Mouse (Mus musculus) Patski (cell line): ENCODE results near the gene Stx8. TPM values are rescaled to one million over a fixed set of nuclear protein-coding genes. Genes with fewer than 3 reads are reported as not detected.

Experiments
- ATAC-seq: fragments of 100-300 bp; one replicate; pipeline ENCODE4 v1.8.0; 2021
- CTCF ChIA-PET: fragments of 350-600 bp; sonication (Branson Sonifier 250); formaldehyde crosslinking; loops from one replicate; lab custom pipeline; 2022; ENCODE audit warnings: inconsistent platforms; lab: Charles Lee
- POLR2A ChIA-PET: fragments of 350-600 bp; sonication (Branson Sonifier 250); formaldehyde crosslinking; loops from one replicate; lab custom pipeline; 2022; ENCODE audit warnings: antibody characterized with exemption, inconsistent platforms; lab: Charles Lee
- DNase-seq: peaks from one replicate; pipeline ENCODE4 v3.0.0-alpha.2; 2011; ENCODE audit warnings: low read depth, low spot score
- H3K27me3 ChIP-seq: fragments of 371-371 bp; one replicate; pipeline ENCODE4 v1.5.1; 2021
- CTCF ChIP-seq: fragments of 100-300 bp; IDR thresholded peaks from one replicate; pipeline ENCODE4 v1.5.1; 2021
- in situ Hi-C: fragments of 300-500 bp; cut with MboI; formaldehyde crosslinking; loops from 3 replicates; pipeline ENCODE4 v1.11.1; 2018; ENCODE audit warnings: low pct_unique_long_range_greater_than_20kb, mixed read lengths
- polyA plus RNA-seq: library from polyadenylated mRNA; unstranded; gene quantifications from one replicate; pipeline ENCODE4 v1.2.3, GENCODE M21; 2021

The Stx8 gene
- polyA plus RNA-seq, 1 experiment from 2014 or later = 64.8 TPM

GRCm38 (mm10) chr11:68190849-68191248, 224.9 kb downstream of the Stx8 start:
- in situ Hi-C loops = no loop called here
- POLR2A ChIA-PET = interaction anchor here (0.6 kb wide), 1 partner anchor 351 kb away, joined by 3 read pairs; no protein-coding TSS in a partner anchor
- TF ChIP-seq CTCF = no peak
- no peaks in the 10 kb centered on the region for H3K27me3 ChIP-seq
- DNase-seq (no peak), ATAC-seq (no peak)
- CTCF ChIA-PET = interaction anchor here (0.7 to 2.9 kb wide), 3 partner anchors 11 to 22 kb away, joined by 4 to 11 read pairs (median 4); no protein-coding TSS in a partner anchor

- ChIA-PET POLR2A (no interaction called here), CTCF (interaction anchor here (1.1 kb wide), 1 partner anchor 13 kb away, joined by 3 read pairs; no protein-coding TSS in a partner anchor)
- in situ Hi-C loops = no loop called here
- DNase-seq (no peak), ATAC-seq (no peak)
- no peak for TF ChIP-seq CTCF
- H3K27me3 ChIP-seq = no peaks in the 10 kb centered on the region
Observed at GRCm38 (mm10) chr11:68195168-68195567, 229.2 kb downstream of the Stx8 start.

- POLR2A ChIA-PET = no interaction called here
- DNase-seq = no peak
- no peak for TF ChIP-seq CTCF
- no peaks in the 10 kb centered on the region for H3K27me3 ChIP-seq
- CTCF ChIA-PET = interaction anchor here (1.1 kb wide), 1 partner anchor 12 kb away, joined by 3 read pairs; no protein-coding TSS in a partner anchor
- no peak for ATAC-seq
- in situ Hi-C loops = no loop called here
Observed at GRCm38 (mm10) chr11:68195693-68196176, 229.7 kb downstream of the Stx8 start.

- ATAC-seq (no peak), DNase-seq (no peak)
- ChIA-PET POLR2A (interaction anchor here (0.6 to 0.7 kb wide), 2 partner anchors 28 to 74 kb away, joined by 3 to 4 read pairs; no protein-coding TSS in a partner anchor), CTCF (interaction anchor here (1.4 kb wide), 1 partner anchor 37 kb away, joined by 3 read pairs; no protein-coding TSS in a partner anchor)
- H3K27me3 ChIP-seq = no peaks in the 10 kb centered on the region
- in situ Hi-C loops = no loop called here
- no peak for TF ChIP-seq CTCF
Observed at GRCm38 (mm10) chr11:68196566-68196965, 230.6 kb downstream of the Stx8 start.

GRCm38 (mm10) chr11:68197471-68197870, 231.5 kb downstream of the Stx8 start:
- no peak for DNase-seq
- no peak for TF ChIP-seq CTCF
- in situ Hi-C loops = no loop called here
- CTCF ChIA-PET = interaction anchor here (1.4 kb wide), 2 partner anchors 17 to 38 kb away, joined by 3 read pairs; no protein-coding TSS in a partner anchor
- POLR2A ChIA-PET = no interaction called here
- no peaks in the 10 kb centered on the region for H3K27me3 ChIP-seq
- ATAC-seq = no peak

GRCm38 (mm10) chr11:68198696-68199095, 232.7 kb downstream of the Stx8 start:
- ATAC-seq = no peak
- ChIA-PET POLR2A (no interaction called here), CTCF (interaction anchor here (0.8 to 1.4 kb wide), 2 partner anchors 9 to 19 kb away, joined by 3 read pairs; no protein-coding TSS in a partner anchor)
- in situ Hi-C loops = no loop called here
- DNase-seq = no peak
- TF ChIP-seq CTCF = no peak
- no peaks in the 10 kb centered on the region for H3K27me3 ChIP-seq

- CTCF ChIA-PET = interaction anchor here (0.8 kb wide), 1 partner anchor 10 kb away, joined by 3 read pairs; no protein-coding TSS in a partner anchor
- in situ Hi-C loops = no loop called here
- POLR2A ChIA-PET = no interaction called here
- DNase-seq (no peak), ATAC-seq (no peak)
- no peak for TF ChIP-seq CTCF
- H3K27me3 ChIP-seq = no peaks in the 10 kb centered on the region
Observed at GRCm38 (mm10) chr11:68199103-68199502, 233.1 kb downstream of the Stx8 start.

GRCm38 (mm10) chr11:68199801-68200423, 233.9 kb downstream of the Stx8 start:
- ATAC-seq (no peak), DNase-seq (no peak)
- POLR2A ChIA-PET = no interaction called here
- CTCF ChIA-PET = no interaction called here
- in situ Hi-C loops = loop anchor here (10.0 kb wide), 1 partner anchor 195 kb away; no protein-coding TSS in a partner anchor
- H3K27me3 ChIP-seq = no peaks in the 10 kb centered on the region
- no peak for TF ChIP-seq CTCF

- CTCF ChIA-PET = interaction anchor here (3.7 kb wide), 1 partner anchor 12 kb away, joined by 10 read pairs; no protein-coding TSS in a partner anchor
- no peak for DNase-seq
- ATAC-seq = no peak
- no peaks in the 10 kb centered on the region for H3K27me3 ChIP-seq
- in situ Hi-C loops = loop anchor here (10.0 kb wide), 1 partner anchor 196 kb away; no protein-coding TSS in a partner anchor
- POLR2A ChIA-PET = no interaction called here
- no peak for TF ChIP-seq CTCF
Observed at GRCm38 (mm10) chr11:68200500-68200899, 234.5 kb downstream of the Stx8 start.

- ATAC-seq (no peak), DNase-seq (no peak)
- no peaks in the 10 kb centered on the region for H3K27me3 ChIP-seq
- in situ Hi-C loops = loop anchor here (10.0 kb wide), 1 partner anchor 196 kb away; no protein-coding TSS in a partner anchor
- ChIA-PET POLR2A (no interaction called here), CTCF (interaction anchor here (1.0 to 3.7 kb wide), 2 partner anchors 11 to 17 kb away, joined by 3 to 10 read pairs; no protein-coding TSS in a partner anchor)
- no peak for TF ChIP-seq CTCF
Observed at GRCm38 (mm10) chr11:68201063-68201462, 235.1 kb downstream of the Stx8 start.
